Mouse (Mus musculus) cerebellum, adult 2 months (tissue): Measurements from ENCODE around the gene Kat14. TPM values are rescaled to one million over a fixed set of nuclear protein-coding genes. Genes with fewer than 3 reads are reported as not detected.

Experiments
- DNase-seq, 2 experiments: peaks; one replicate each; pipeline ENCODE4 v3.0.0; 2021
- H3K27ac ChIP-seq: fragments of 200-500 bp; 2 replicates; pipeline ENCODE4 v1.5.1; 2012; ENCODE audit warnings: low read length, control low read depth, inconsistent platforms; ENCODE audit not compliant: insufficient read depth
- H3K27me3 ChIP-seq: fragments of 200-500 bp; 2 replicates; pipeline ENCODE4 v1.6.1; 2012; ENCODE audit warnings: inconsistent platforms, mild to moderate bottlenecking, low read length, moderate library complexity; ENCODE audit not compliant: control insufficient read depth, insufficient read depth
- H3K4me1 ChIP-seq: fragments of 200-500 bp; 2 replicates; pipeline ENCODE4 v1.6.1; 2011; ENCODE audit warnings: low read length; ENCODE audit not compliant: control insufficient read depth, insufficient read depth
- H3K4me3 ChIP-seq: fragments of 200-500 bp; replicated peaks from 2 replicates; pipeline ENCODE3; 2011; ENCODE audit warnings: mild to moderate bottlenecking, low read depth, low read length, control low read depth; ENCODE audit not compliant: insufficient read depth
- CTCF ChIP-seq: fragments of 200-500 bp; IDR thresholded peaks from 2 replicates; pipeline ENCODE4 v1.5.1; 2011; ENCODE audit warnings: low read depth, mild to moderate bottlenecking, control low read depth, low read length, moderate library complexity, borderline replicate concordance; ENCODE audit not compliant: insufficient read depth
- POLR2A ChIP-seq: fragments of 200-500 bp; IDR thresholded peaks from 2 replicates; pipeline ENCODE4 v1.6.1; 2011; ENCODE audit warnings: low read length, control low read depth, borderline replicate concordance; ENCODE audit not compliant: insufficient read depth
- WGBS: fragments of 180-500 bp; shearing (Covaris S2); methylation state at CpG from one replicate; pipeline ENCODE4 v1.1.7; 2018; 5-methylcytosine and 5-hydroxymethylcytosine counted together
- polyA plus RNA-seq: library from polyadenylated mRNA; depleted of rRNA; stranded (reverse); fragments of >200 nt; gene quantifications from 2 replicates; pipeline ENCODE4 v1.2.3, GENCODE M21; 2012; rRNA removed

The Kat14 gene
- polyA plus RNA-seq, 1 experiment, result 35.3 TPM

- no peak overlapping the region for H3K27ac ChIP-seq
- H3K4me3 ChIP-seq, result no peak overlapping the region
- H3K27me3 ChIP-seq, result no peaks in the 10 kb centered on the region
- TF ChIP-seq CTCF (0 out of 2 replicates have a peak, but pooled peaks have one; percentile 10), POLR2A (no peak)
- WGBS, result 60% methylated on average over 4 of the region's 4 CpGs
- no peak for DNase-seq
- H3K4me1 ChIP-seq, result no peaks in the 10 kb centered on the region
Measured at GRCm38 (mm10) chr2:144438424-144438823, 69.6 kb downstream of the Kat14 start.

- WGBS, result 58% methylated on average over 3 of the region's 3 CpGs
- no peaks in the 10 kb centered on the region for H3K4me1 ChIP-seq
- no peak for DNase-seq
- TF ChIP-seq CTCF, result no peak
- TF ChIP-seq POLR2A, result no peak
- H3K4me3 ChIP-seq, result no peak overlapping the region
- no peaks in the 10 kb centered on the region for H3K27me3 ChIP-seq
- no peak overlapping the region for H3K27ac ChIP-seq
Measured at GRCm38 (mm10) chr2:144439191-144439700, 70.5 kb downstream of the Kat14 start.

GRCm38 (mm10) chr2:144441386-144441915 is 72.7 kb downstream of the Kat14 start:
- Histone ChIP-seq H3K4me1 (no peaks in the 10 kb centered on the region), H3K27ac (no peak overlapping the region), H3K4me3 (no peak overlapping the region), H3K27me3 (no peaks in the 10 kb centered on the region)
- no peak for DNase-seq
- 34% methylated on average over 11 of the region's 11 CpGs for WGBS
- TF ChIP-seq POLR2A (no peak), CTCF (no peak)

- H3K4me3 ChIP-seq, result no peak overlapping the region
- H3K27me3 ChIP-seq, result no peaks in the 10 kb centered on the region
- TF ChIP-seq POLR2A (no peak), CTCF (no peak)
- WGBS, result 86% methylated on average over 7 of the region's 7 CpGs
- H3K27ac ChIP-seq, result no peak overlapping the region
- no peak for DNase-seq
- H3K4me1 ChIP-seq, result no peaks in the 10 kb centered on the region
Measured at GRCm38 (mm10) chr2:144446360-144446999, 77.7 kb downstream of the Kat14 start.

- no peak for TF ChIP-seq POLR2A
- no peak for TF ChIP-seq CTCF
- DNase-seq, result no peak
- Histone ChIP-seq H3K4me3 (no peak overlapping the region), H3K27ac (no peak overlapping the region), H3K4me1 (no peaks in the 10 kb centered on the region), H3K27me3 (no peaks in the 10 kb centered on the region; the same call in 1 of the 2 replicates)
- WGBS, result 65% methylated on average over 2 of the region's 2 CpGs
Measured at GRCm38 (mm10) chr2:144450378-144450777, 81.6 kb downstream of the Kat14 start.

- 13% methylated on average over 8 of the region's 8 CpGs for WGBS
- no peaks in the 10 kb centered on the region for H3K4me1 ChIP-seq
- TF ChIP-seq CTCF, result peak; percentile 75; the same call in 1 of the 2 replicates
- no peak for TF ChIP-seq POLR2A
- no peak overlapping the region for H3K4me3 ChIP-seq
- H3K27ac ChIP-seq, result no peak overlapping the region
- no peaks in the 10 kb centered on the region; the same call in 1 of the 2 replicates for H3K27me3 ChIP-seq
- peak; percentile 65 to 77 for DNase-seq
Measured at GRCm38 (mm10) chr2:144452364-144453008, 83.7 kb downstream of the Kat14 start.

Other genes starting within 250 kb of the Kat14 start
- 6.5 and 6.7 TPM in 2 replicates for gene Mgme1, start 98.3 kb upstream of the Kat14 start, polyA plus RNA-seq
- gene Snx5, start 98.1 kb upstream of the Kat14 start, polyA plus RNA-seq, result 72.8 and 76.9 TPM in 2 replicates
- not detected in 2 replicates for gene Ovol2, start 36.8 kb upstream of the Kat14 start, polyA plus RNA-seq
- not detected in 2 replicates for gene Pet117, start within 50 bp of the Kat14 start, polyA plus RNA-seq
- 83.3 and 94.1 TPM in 2 replicates for gene Dzank1, start 158.4 kb downstream of the Kat14 start, polyA plus RNA-seq
- gene Polr3f, start 158.7 kb downstream of the Kat14 start, polyA plus RNA-seq, result 21.4 and 24.7 TPM in 2 replicates
- 30.1 and 30.2 TPM in 2 replicates for gene Rbbp9, start 181.9 kb downstream of the Kat14 start, polyA plus RNA-seq
- 65.3 and 72.8 TPM in 2 replicates for gene Sec23b, start 187.2 kb downstream of the Kat14 start, polyA plus RNA-seq
- gene Smim26, start 225.1 kb downstream of the Kat14 start, polyA plus RNA-seq, result 87.1 and 99.1 TPM in 2 replicates
- gene Dtd1, start 230.9 kb downstream of the Kat14 start, polyA plus RNA-seq, result 74.5 and 75.3 TPM in 2 replicates